Mouse (Mus musculus) liver, embryonic 13.5 days (tissue): Measurements from ENCODE around the gene Herc6. TPM values are rescaled to one million over a fixed set of nuclear protein-coding genes. Genes with fewer than 3 reads are reported as not detected.
"Not testable (repeated sequence)": the region's sequence is repeated elsewhere in the genome, so short reads cannot be mapped to it uniquely, and the experiment has no call there.

Experiments used
- ATAC-seq: fragments of 200-750 bp; cut with Nextera tagmentation; 2 replicates; pipeline ENCODE4 v1.8.0; 2017; ENCODE audit warnings: low read depth, mild to moderate bottlenecking, moderate number of reproducible peaks, moderate library complexity
- DNase-seq: peaks from one replicate; pipeline ENCODE4 v3.0.0; 2022
- H3K27ac ChIP-seq: fragments of 300-500 bp; sonication (generic); 2 replicates; pipeline ENCODE4 v1.5.1; 2015; ENCODE audit warnings: moderate library complexity, mild to moderate bottlenecking, inconsistent platforms
- H3K27me3 ChIP-seq: fragments of 300-500 bp; sonication (generic); 2 replicates; pipeline ENCODE4 v1.6.1; 2015; ENCODE audit warnings: mild to moderate bottlenecking, inconsistent platforms
- H3K36me3 ChIP-seq: fragments of 300-500 bp; sonication (generic); 2 replicates; pipeline ENCODE4 v1.6.1; 2015; ENCODE audit warnings: mild to moderate bottlenecking, inconsistent platforms
- H3K4me1 ChIP-seq: fragments of 300-500 bp; sonication (generic); replicated peaks from 2 replicates; pipeline ENCODE4 v1.6.1; 2015; ENCODE audit warnings: inconsistent platforms
- H3K4me2 ChIP-seq: fragments of 300-500 bp; sonication (generic); 2 replicates; pipeline ENCODE4 v1.6.1; 2015; ENCODE audit warnings: inconsistent platforms, mild to moderate bottlenecking, moderate library complexity
- H3K4me3 ChIP-seq: fragments of 300-500 bp; sonication (generic); replicated peaks from 2 replicates; pipeline ENCODE4 v1.5.1; 2015; ENCODE audit warnings: mild to moderate bottlenecking, inconsistent platforms
- H3K9ac ChIP-seq: fragments of 300-500 bp; sonication (generic); 2 replicates; pipeline ENCODE4 v1.6.1; 2015; ENCODE audit warnings: mild to moderate bottlenecking, inconsistent platforms
- H3K9me3 ChIP-seq: fragments of 300-500 bp; sonication (generic); replicated peaks from 2 replicates; pipeline ENCODE4 v1.6.1; 2016; ENCODE audit warnings: inconsistent platforms
- WGBS: fragments of 180-500 bp; shearing (Covaris S2); methylation state at CpG from one replicate; pipeline ENCODE4 v1.1.7; 2015; ENCODE audit not compliant: insufficient replicate concordance; 5-methylcytosine and 5-hydroxymethylcytosine counted together
- polyA plus RNA-seq: library from polyadenylated mRNA; unstranded; fragments of >200 nt; fragmentation: Nextera tagmentation; extraction: Ambion mirVana; gene quantifications from 2 replicates; pipeline ENCODE4 v1.2.1, GENCODE M21; 2015

Herc6 gene
- polyA plus RNA-seq, 1 experiment from 2014 or later: 3.1 TPM

- no peak overlapping the region for H3K27ac ChIP-seq
- H3K27me3 ChIP-seq: no peaks in the 10 kb centered on the region
- no peaks in the 10 kb centered on the region for H3K9me3 ChIP-seq
- no peak overlapping the region for H3K9ac ChIP-seq
- WGBS: 54% methylated on average over 1 of the region's 1 CpGs
- H3K4me2 ChIP-seq: no peak overlapping the region
- DNase-seq (no peak), ATAC-seq (no peak)
- H3K4me1 ChIP-seq: 0 out of 2 replicates have a peak, but pooled peaks cover 2% of the 10 kb centered on the region
- H3K36me3 ChIP-seq: no peaks in the 10 kb centered on the region
- no peak overlapping the region for H3K4me3 ChIP-seq
These were observed 39.0 kb upstream of the Herc6 start for GRCm38 (mm10) chr6:57541737-57542335.

- not testable (repeated sequence) for H3K27ac ChIP-seq, H3K4me1 ChIP-seq, H3K4me2 ChIP-seq, H3K9me3 ChIP-seq, H3K9ac ChIP-seq, H3K27me3 ChIP-seq, H3K4me3 ChIP-seq, H3K36me3 ChIP-seq, ATAC-seq, DNase-seq
These were observed 37.2 kb upstream of the Herc6 start for GRCm38 (mm10) chr6:57543591-57543990.

GRCm38 (mm10) chr6:57544866-57545265, 35.9 kb upstream of the Herc6 start:
- Histone ChIP-seq H3K4me1 (no peaks in the 10 kb centered on the region), H3K4me3 (no peak overlapping the region), H3K27ac (no peak overlapping the region), H3K36me3 (no peaks in the 10 kb centered on the region), H3K4me2 (no peak overlapping the region), H3K27me3 (no peaks in the 10 kb centered on the region), H3K9me3 (no peaks in the 10 kb centered on the region), H3K9ac (no peak overlapping the region)
- DNase-seq: no peak
- peak; percentile 41; the same call in 1 of the 2 replicates for ATAC-seq
- 51% methylated on average over 2 of the region's 2 CpGs for WGBS

- DNase-seq (no peak), ATAC-seq (no peak)
- Histone ChIP-seq H3K27ac (no peak overlapping the region), H3K4me2 (no peak overlapping the region), H3K4me3 (no peak overlapping the region), H3K36me3 (no peaks in the 10 kb centered on the region), H3K9me3 (no peaks in the 10 kb centered on the region), H3K27me3 (no peaks in the 10 kb centered on the region), H3K4me1 (no peaks in the 10 kb centered on the region), H3K9ac (no peak overlapping the region)
- WGBS: 59% methylated on average over 3 of the region's 3 CpGs
These were observed 29.5 kb upstream of the Herc6 start for GRCm38 (mm10) chr6:57551211-57551796.

- H3K27me3 ChIP-seq: no peaks in the 10 kb centered on the region
- H3K9me3 ChIP-seq: no peaks in the 10 kb centered on the region
- 59% methylated on average over 4 of the region's 4 CpGs for WGBS
- no peak overlapping the region for H3K27ac ChIP-seq
- H3K4me2 ChIP-seq: no peak overlapping the region
- no peak overlapping the region for H3K9ac ChIP-seq
- DNase-seq (no peak), ATAC-seq (no peak)
- H3K36me3 ChIP-seq: no peaks in the 10 kb centered on the region
- no peaks in the 10 kb centered on the region for H3K4me1 ChIP-seq
- no peak overlapping the region for H3K4me3 ChIP-seq
These were observed 22.9 kb upstream of the Herc6 start for GRCm38 (mm10) chr6:57557796-57558317.

GRCm38 (mm10) chr6:57563454-57563853, 17.3 kb upstream of the Herc6 start:
- H3K27me3 ChIP-seq: no peaks in the 10 kb centered on the region
- no peaks in the 10 kb centered on the region for H3K4me1 ChIP-seq
- H3K9ac ChIP-seq: no peak overlapping the region
- H3K4me2 ChIP-seq: no peak overlapping the region
- H3K27ac ChIP-seq: no peak overlapping the region
- H3K36me3 ChIP-seq: no peaks in the 10 kb centered on the region
- no peak for DNase-seq
- no peak overlapping the region for H3K4me3 ChIP-seq
- ATAC-seq: no peak
- 73% methylated on average over 1 of the region's 1 CpGs for WGBS
- no peaks in the 10 kb centered on the region for H3K9me3 ChIP-seq

- Histone ChIP-seq H3K36me3 (no peaks in the 10 kb centered on the region), H3K9me3 (no peaks in the 10 kb centered on the region), H3K4me1 (no peaks in the 10 kb centered on the region), H3K9ac (no peak overlapping the region), H3K27me3 (no peaks in the 10 kb centered on the region), H3K27ac (no peak overlapping the region), H3K4me3 (no peak overlapping the region), H3K4me2 (no peak overlapping the region)
- ATAC-seq (no peak), DNase-seq (no peak)
- WGBS: 69% methylated on average over 7 of the region's 7 CpGs
These were observed 15.3 kb upstream of the Herc6 start for GRCm38 (mm10) chr6:57565452-57565851.

GRCm38 (mm10) chr6:57567630-57568029, 13.2 kb upstream of the Herc6 start:
- Histone ChIP-seq H3K27me3 (no peaks in the 10 kb centered on the region), H3K4me2 (no peak overlapping the region), H3K4me1 (no peaks in the 10 kb centered on the region), H3K36me3 (no peaks in the 10 kb centered on the region), H3K9me3 (no peaks in the 10 kb centered on the region), H3K4me3 (no peak overlapping the region), H3K9ac (no peak overlapping the region), H3K27ac (no peak overlapping the region)
- no peak for ATAC-seq
- DNase-seq: no peak
- 57% methylated on average over 2 of the region's 2 CpGs for WGBS

GRCm38 (mm10) chr6:57570170-57570974, 10.4 kb upstream of the Herc6 start:
- Histone ChIP-seq H3K4me2 (no peak overlapping the region), H3K4me3 (no peak overlapping the region), H3K27ac (no peak overlapping the region), H3K27me3 (no peaks in the 10 kb centered on the region), H3K9me3 (no peaks in the 10 kb centered on the region), H3K36me3 (no peaks in the 10 kb centered on the region), H3K4me1 (no peaks in the 10 kb centered on the region), H3K9ac (no peak overlapping the region)
- ATAC-seq: no peak
- 12% methylated on average over 6 of the region's 6 CpGs for WGBS
- DNase-seq: no peak

- ATAC-seq: no peak
- no peaks in the 10 kb centered on the region for H3K4me1 ChIP-seq
- no peak for DNase-seq
- H3K27ac ChIP-seq: no peak overlapping the region
- H3K27me3 ChIP-seq: no peaks in the 10 kb centered on the region
- no peaks in the 10 kb centered on the region for H3K36me3 ChIP-seq
- H3K4me3 ChIP-seq: no peak overlapping the region
- H3K9me3 ChIP-seq: no peaks in the 10 kb centered on the region
- no peak overlapping the region for H3K4me2 ChIP-seq
- H3K9ac ChIP-seq: no peak overlapping the region
These were observed 9.2 kb upstream of the Herc6 start for GRCm38 (mm10) chr6:57571587-57571986.

GRCm38 (mm10) chr6:57581595-57581994, 795 bp downstream of the Herc6 start:
- WGBS: 71% methylated on average over 12 of the region's 12 CpGs
- no peak for DNase-seq
- Histone ChIP-seq H3K36me3 (no peaks in the 10 kb centered on the region), H3K4me2 (peak overlapping the region; percentile 87), H3K27ac (no peak overlapping the region), H3K4me3 (peak overlapping the region; percentile 79), H3K4me1 (peaks cover 15% of the 10 kb centered on the region), H3K27me3 (no peaks in the 10 kb centered on the region), H3K9me3 (no peaks in the 10 kb centered on the region), H3K9ac (peak overlapping the region; percentile 85)
- ATAC-seq: peak; percentile 30; the same call in 1 of the 2 replicates
